Mouse (Mus musculus) limb, embryonic 10.5 days (tissue): ENCODE results near the gene Slc16a8. TPM values are rescaled to one million over a fixed set of nuclear protein-coding genes. Genes with fewer than 3 reads are reported as not detected.

Experiments
- DNase-seq: peaks from one replicate; pipeline ENCODE4 v3.0.0-alpha.2; 2017; ENCODE audit warnings: low spot score
- H3K27ac ChIP-seq: fragments of 300-500 bp; sonication (generic); 2 replicates; pipeline ENCODE4 v1.5.1; 2016; ENCODE audit warnings: mild to moderate bottlenecking
- H3K27me3 ChIP-seq: fragments of 300-500 bp; sonication (generic); 2 replicates; pipeline ENCODE4 v1.6.1; 2016; ENCODE audit warnings: low read depth, mild to moderate bottlenecking; ENCODE audit not compliant: poor library complexity, severe bottlenecking
- H3K36me3 ChIP-seq: fragments of 300-500 bp; sonication (generic); 2 replicates; pipeline ENCODE4 v1.6.1; 2016; ENCODE audit warnings: mild to moderate bottlenecking, moderate library complexity
- H3K4me1 ChIP-seq: fragments of 300-500 bp; sonication (generic); 2 replicates; pipeline ENCODE4 v1.6.1; 2016
- H3K4me3 ChIP-seq: fragments of 300-500 bp; sonication (generic); 2 replicates; pipeline ENCODE4 v1.5.1; 2016; ENCODE audit warnings: mild to moderate bottlenecking, moderate library complexity
- H3K9me3 ChIP-seq: fragments of 300-500 bp; sonication (generic); replicated peaks from 2 replicates; pipeline ENCODE4 v1.6.1; 2016; ENCODE audit warnings: mild to moderate bottlenecking
- WGBS: fragments of 180-500 bp; shearing (Covaris S2); methylation state at CpG from one replicate; pipeline ENCODE4 v1.1.7; 2016; 5-methylcytosine and 5-hydroxymethylcytosine counted together
- polyA plus RNA-seq: library from polyadenylated mRNA; unstranded; fragments of >200 nt; fragmentation: Nextera tagmentation; extraction: Ambion mirVana; gene quantifications from 2 replicates; pipeline ENCODE4 v1.2.1, GENCODE M21; 2016

Gene Slc16a8
- polyA plus RNA-seq, 1 experiment from 2014 or later, result not detected

DNA sequence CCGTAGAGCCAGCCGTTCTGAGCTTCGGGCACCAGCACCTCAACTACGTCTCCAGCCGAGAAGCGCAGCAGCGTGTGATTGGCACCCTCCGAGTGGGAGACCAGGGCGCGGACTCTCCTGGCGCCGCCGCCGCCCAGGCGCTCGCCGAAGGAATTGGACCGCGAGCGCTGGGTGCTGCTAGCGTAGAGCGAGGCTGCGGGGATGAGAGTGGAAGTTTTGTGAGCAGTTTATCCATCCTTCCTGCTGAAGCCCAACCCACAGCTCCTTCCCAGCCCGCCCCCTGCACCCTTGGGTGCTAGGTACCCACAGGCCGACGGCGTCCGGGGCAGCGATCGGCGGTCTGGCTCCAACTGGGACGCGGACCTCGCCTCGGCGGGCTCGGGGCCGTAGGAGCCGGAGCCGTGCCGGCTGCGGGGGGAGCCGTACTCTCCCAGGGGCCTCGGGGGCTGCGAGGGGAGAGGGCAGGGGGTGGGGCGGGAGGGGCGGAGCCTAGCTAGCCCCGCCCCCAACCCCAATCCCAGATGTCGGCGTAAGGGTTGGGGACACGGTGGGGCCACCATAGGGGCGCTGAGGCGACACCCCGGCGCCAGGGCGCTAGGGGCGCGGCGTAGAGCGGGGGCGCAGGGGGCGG is 6.6 kb upstream of the Slc16a8 start:
- peak overlapping the region; percentile 77 for H3K27ac ChIP-seq
- peak overlapping the region; percentile 83 for H3K4me3 ChIP-seq
- H3K36me3 ChIP-seq, result no peaks in the 10 kb centered on the region
- WGBS, result 1% methylated on average over 55 of the region's 62 CpGs
- peaks cover 61% of the 10 kb centered on the region for H3K27me3 ChIP-seq
- peak; percentile 68 for DNase-seq
- peaks cover 35% of the 10 kb centered on the region for H3K4me1 ChIP-seq
- no peaks in the 10 kb centered on the region for H3K9me3 ChIP-seq

DNA sequence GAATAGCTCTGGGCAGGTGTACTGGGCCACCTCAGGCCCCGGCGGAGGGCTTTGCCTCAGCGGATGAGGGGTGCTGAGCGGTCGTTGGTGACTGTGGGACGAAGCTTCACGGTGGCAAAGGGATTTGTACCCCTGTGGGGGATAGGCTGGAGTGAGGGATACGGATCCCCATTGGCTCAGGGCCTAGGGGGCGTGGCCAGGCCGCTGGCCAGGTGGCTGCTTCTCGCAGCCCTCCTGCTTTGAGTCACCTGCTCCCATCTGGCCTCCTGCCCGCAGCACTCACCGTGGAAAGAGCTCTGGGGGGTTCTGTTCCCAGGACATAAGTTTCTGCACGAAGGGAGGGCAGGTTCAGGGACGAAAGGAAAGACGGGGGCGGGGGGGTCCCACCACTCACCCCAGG is 4.0 kb upstream of the Slc16a8 start:
- H3K27me3 ChIP-seq, result peaks cover 75% of the 10 kb centered on the region
- 27% methylated on average over 17 of the region's 17 CpGs for WGBS
- no peaks in the 10 kb centered on the region for H3K9me3 ChIP-seq
- no peaks in the 10 kb centered on the region for H3K36me3 ChIP-seq
- no peak overlapping the region for H3K27ac ChIP-seq
- H3K4me1 ChIP-seq, result peaks cover 47% of the 10 kb centered on the region
- H3K4me3 ChIP-seq, result no peak overlapping the region
- no peak for DNase-seq

DNA sequence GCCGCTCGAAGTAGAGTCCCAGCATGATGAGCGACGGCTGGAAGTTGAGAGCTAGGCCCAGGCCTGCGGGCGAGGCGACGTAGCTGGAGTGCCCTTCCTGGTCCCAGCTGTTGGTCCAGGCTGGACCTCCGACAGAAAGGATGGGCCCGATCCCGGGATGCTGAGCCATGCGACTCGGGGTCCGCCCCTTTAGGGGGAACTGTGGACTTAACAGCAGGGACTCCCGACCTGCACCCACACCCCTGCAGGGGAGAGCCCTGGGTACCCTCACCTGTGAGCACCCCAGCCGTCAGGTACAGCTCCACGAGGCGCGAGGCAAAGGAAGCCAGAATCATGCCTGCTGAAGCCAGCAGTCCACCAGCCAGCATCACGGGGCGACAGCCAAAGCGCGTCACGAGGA is 2.0 kb downstream of the Slc16a8 start:
- WGBS, result 33% methylated on average over 24 of the region's 24 CpGs

DNA sequence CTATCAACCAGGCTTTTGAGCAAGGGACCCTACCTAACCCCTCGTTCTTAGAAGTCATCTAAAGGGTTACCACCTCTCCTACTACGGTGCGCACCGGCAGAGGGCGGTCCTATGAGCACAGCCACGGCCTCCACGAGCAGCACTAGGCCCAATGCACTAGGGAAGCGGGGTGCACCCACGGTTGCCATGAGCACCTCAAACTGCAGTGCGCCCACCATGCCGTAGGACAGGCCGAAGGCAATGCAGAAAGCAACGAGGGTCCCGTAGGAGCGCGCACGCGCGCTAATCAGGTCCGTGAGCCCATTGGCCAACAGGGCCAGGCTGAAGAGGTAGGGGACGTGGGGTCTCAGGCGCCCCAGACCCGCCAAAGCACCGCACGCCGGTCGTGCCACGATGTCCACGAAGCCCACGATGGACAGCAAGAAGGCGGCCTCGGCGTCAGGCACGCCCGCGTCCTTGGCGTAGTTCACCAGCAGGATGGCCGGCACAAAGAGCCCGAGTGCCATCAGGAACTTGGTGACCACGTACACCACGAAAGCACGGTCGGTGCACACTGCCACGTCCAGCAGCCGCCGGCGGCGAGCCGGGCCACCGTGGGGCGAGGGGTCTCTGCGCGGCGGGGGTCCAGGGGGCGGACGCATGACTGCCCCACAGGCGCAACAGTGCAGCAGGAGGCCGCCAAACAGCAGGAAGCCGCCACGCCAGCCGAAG is 2.6 kb downstream of the Slc16a8 start:
- 3% methylated on average over 61 of the region's 61 CpGs for WGBS
- peaks cover 42% of the 10 kb centered on the region for H3K4me1 ChIP-seq
- H3K27ac ChIP-seq, result peak overlapping the region; percentile 71
- H3K4me3 ChIP-seq, result peak overlapping the region; percentile 51
- DNase-seq, result peak; percentile 68
- no peaks in the 10 kb centered on the region for H3K9me3 ChIP-seq
- peaks cover 22% of the 10 kb centered on the region for H3K36me3 ChIP-seq
- H3K27me3 ChIP-seq, result peaks cover 61% of the 10 kb centered on the region

More for the DNA sequence above, 2.0 kb downstream of the Slc16a8 start:
- Histone ChIP-seq H3K9me3 (no peaks in the 10 kb centered on the region), H3K4me3 (peak overlapping the region; percentile 51), H3K4me1 (peaks cover 42% of the 10 kb centered on the region), H3K36me3 (peaks cover 17% of the 10 kb centered on the region), H3K27ac (peak overlapping the region; percentile 71), H3K27me3 (peaks cover 61% of the 10 kb centered on the region)
- no peak for DNase-seq

DNA sequence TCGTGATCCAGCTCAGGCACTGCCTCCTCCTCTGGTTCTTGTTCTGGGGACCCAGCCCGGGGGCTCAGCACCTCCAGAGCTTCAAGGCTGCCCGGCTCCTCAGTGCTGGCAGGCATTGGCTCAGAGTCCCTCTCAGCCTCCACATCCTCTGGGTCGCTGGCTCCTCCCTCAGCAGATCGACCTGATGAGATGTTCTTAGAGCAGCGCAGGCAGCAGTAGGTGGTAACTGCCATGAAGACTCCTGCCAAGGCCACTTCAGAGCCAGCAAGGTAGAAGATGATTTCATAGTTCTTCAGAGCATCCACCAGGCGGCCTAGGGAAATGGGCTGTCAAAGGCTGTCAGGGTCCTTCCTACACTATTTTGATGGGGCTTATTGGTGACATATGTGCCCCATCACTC is 3.4 kb downstream of the Slc16a8 start:
- Histone ChIP-seq H3K4me3 (no peak overlapping the region), H3K4me1 (peaks cover 42% of the 10 kb centered on the region), H3K36me3 (peaks cover 30% of the 10 kb centered on the region), H3K9me3 (no peaks in the 10 kb centered on the region), H3K27ac (no peak overlapping the region), H3K27me3 (peaks cover 61% of the 10 kb centered on the region)
- 54% methylated on average over 7 of the region's 7 CpGs for WGBS
- no peak for DNase-seq

DNA sequence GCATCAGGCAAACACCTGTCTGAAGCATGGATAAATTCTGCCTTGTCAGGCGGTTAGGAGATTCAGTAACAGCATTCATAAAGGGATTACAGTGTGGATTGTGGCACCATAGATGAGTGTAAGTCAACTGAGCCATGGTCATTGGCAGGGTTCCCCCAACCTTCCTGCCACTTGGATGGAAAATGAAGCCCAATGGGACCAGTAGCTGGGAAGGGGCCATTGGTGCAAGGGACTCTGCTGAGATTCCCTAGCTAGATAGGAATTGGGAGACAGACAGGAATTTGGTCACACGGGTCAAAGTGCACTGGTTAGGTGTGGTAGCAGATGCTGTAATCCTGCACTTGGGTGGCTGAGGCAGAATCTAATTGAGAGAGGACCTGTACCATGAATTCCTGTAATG is 4.3 kb downstream of the Slc16a8 start:
- Histone ChIP-seq H3K4me3 (no peak overlapping the region), H3K9me3 (no peaks in the 10 kb centered on the region), H3K27me3 (peaks cover 56% of the 10 kb centered on the region), H3K36me3 (peaks cover 39% of the 10 kb centered on the region), H3K27ac (no peak overlapping the region), H3K4me1 (peaks cover 42% of the 10 kb centered on the region)
- 77% methylated on average over 2 of the region's 2 CpGs for WGBS
- no peak for DNase-seq

DNA sequence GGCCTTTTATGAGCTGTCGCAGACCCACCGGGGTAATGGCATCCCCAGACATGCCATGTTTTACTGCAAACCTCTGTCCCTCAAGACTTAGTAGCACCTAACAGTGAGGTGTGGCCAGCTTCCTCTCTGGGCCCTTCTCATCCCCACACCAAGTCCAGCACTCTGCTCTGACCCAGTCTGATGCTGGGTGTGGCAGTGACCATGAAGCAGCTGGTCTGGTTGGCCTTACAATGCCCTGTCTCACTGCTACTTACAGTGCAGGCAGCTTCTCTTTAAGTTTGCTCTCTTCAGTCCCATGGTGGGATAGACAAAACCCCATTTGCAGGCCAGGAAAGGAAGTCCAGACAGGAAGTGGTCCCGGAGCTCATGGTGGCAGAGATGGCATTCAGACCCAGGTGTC is 9.2 kb downstream of the Slc16a8 start:
- Histone ChIP-seq H3K9me3 (no peaks in the 10 kb centered on the region), H3K4me1 (peaks cover 8% of the 10 kb centered on the region), H3K27ac (no peak overlapping the region), H3K27me3 (peaks cover 7% of the 10 kb centered on the region), H3K36me3 (peaks cover 74% of the 10 kb centered on the region), H3K4me3 (no peak overlapping the region)
- no peak for DNase-seq
- 94% methylated on average over 3 of the region's 3 CpGs for WGBS

DNA sequence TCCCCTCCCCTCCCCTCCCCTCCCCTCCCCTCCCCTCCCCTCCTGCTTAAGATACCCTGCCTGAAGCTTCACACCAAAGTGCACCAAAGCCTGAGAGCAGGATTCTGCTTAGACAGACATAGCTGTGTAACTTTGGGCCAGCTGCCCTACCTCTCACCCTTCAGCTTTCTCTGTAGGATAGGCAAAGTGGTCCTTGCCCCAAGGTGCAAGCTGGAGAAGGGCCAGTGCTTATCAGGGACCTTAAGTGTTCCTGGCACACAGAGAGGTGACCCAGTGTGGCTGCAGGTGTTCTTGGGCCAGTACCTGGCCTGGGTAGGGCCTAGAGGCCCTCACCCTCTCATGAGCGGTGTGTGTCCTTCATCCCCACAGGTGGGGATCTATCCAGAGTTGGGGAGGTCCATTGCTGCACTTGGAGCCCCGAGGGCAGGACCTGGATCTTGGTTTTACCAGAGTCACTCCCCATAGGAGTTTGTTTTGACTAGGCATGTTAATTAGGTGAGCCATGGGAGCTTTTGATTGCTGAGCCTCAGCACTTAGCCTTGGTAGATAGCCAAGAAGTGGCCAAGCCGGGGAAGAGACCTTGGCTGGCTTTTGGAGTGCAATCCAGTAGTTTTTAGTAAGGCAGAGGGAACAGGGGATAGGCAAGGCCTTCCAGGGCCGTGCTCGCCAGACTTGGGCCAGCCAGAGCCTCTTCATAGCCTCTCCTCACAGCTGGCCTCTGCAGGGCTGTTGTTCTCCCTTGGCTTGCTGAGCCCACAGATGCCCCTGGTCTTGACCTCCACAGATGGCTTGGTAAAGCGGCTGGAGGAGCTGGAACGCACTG is 10.3 kb downstream of the Slc16a8 start:
- WGBS, result 78% methylated on average over 7 of the region's 7 CpGs
- Histone ChIP-seq H3K27me3 (no peaks in the 10 kb centered on the region), H3K4me1 (peaks cover 8% of the 10 kb centered on the region), H3K4me3 (no peak overlapping the region), H3K9me3 (no peaks in the 10 kb centered on the region), H3K27ac (no peak overlapping the region), H3K36me3 (peaks cover 83% of the 10 kb centered on the region)
- DNase-seq, result no peak

DNA sequence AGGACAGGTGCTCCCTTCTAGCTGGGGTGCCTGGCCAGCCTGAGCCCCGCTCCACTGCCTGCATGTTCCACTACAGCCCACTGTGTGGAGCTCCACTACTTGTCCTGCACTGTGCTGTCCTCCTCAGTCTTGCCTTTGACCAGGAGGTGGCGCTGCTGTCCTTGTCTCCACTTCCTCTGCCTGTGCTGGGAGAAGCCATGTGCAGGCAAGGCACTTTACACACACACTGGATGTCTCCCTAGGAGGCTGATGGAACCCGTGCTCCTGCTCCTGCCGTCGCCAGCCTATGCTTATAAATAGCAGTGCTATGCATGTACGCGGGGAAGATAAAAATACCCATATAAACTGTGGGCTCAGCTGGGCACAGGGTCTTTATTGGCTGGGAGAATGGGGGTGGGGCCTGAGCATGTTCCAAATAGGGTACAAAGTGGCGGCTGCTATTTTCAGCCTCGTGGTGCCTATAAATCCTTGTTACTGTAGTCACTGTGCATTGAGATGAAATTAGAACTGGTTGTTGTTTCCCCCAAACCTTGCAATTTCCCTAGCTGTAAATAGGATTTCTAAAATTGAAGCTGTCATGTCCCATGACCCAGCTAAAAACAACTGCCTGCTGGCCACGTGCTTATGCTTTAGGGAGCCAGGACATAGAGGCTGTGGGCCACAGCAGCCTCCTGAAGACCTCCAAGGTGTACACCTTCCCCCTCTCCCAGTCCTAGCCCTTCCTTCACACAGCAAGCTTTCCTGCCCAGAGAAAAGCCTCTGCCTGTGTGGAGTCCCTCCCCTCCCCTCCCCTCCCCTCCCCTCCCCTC is 11.1 kb downstream of the Slc16a8 start:
- Histone ChIP-seq H3K27ac (peak overlapping the region; percentile 26; the same call in 1 of the 2 replicates), H3K27me3 (no peaks in the 10 kb centered on the region)

DNA sequence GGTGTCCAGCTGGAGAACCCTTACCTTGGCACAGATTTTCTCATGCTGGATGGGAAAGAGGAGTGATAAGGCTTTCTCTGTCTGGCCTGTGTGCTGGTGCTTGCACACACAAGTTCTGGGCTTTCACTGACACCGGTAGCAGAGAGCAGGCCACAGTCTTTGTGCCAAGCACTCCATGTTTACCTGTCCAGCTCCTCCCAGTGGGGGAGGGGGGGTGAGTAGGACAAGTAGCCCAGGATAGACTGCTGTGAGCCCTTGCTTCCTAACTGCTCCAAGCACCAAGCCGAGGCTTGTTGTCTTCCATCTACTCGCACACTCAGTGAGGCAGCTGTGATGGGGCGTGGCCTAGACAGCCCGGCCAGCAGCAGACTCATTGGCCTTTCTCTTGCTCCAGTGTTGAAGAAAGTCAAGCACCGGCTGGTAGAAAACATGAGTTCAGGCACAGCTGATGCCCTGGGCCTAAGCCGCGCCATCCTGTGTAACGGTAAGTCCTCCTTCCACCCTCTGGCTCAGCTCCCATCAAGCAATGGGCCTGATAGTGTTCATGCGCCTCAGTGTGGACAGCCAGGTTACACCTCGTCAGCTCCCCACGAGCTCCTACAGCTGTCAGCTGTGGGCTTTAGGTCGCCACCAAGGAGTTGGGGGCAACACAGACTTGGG is 11.9 kb downstream of the Slc16a8 start:
- Histone ChIP-seq H3K27ac (0 out of 2 replicates have a peak overlapping the region, but pooled peaks have one; percentile 26), H3K4me3 (no peak overlapping the region), H3K4me1 (peaks cover 8% of the 10 kb centered on the region), H3K27me3 (no peaks in the 10 kb centered on the region), H3K9me3 (no peaks in the 10 kb centered on the region), H3K36me3 (peaks cover 83% of the 10 kb centered on the region)
- 78% methylated on average over 13 of the region's 13 CpGs for WGBS
- DNase-seq, result no peak

More for the DNA sequence above, 11.1 kb downstream of the Slc16a8 start:
- peak; percentile 98 for DNase-seq
- H3K36me3 ChIP-seq, result peaks cover 83% of the 10 kb centered on the region
- 26% methylated on average over 10 of the region's 10 CpGs for WGBS
- H3K4me1 ChIP-seq, result peaks cover 8% of the 10 kb centered on the region
- 0 out of 2 replicates have a peak overlapping the region, but pooled peaks have one; percentile 6 for H3K4me3 ChIP-seq
- no peaks in the 10 kb centered on the region for H3K9me3 ChIP-seq

DNA sequence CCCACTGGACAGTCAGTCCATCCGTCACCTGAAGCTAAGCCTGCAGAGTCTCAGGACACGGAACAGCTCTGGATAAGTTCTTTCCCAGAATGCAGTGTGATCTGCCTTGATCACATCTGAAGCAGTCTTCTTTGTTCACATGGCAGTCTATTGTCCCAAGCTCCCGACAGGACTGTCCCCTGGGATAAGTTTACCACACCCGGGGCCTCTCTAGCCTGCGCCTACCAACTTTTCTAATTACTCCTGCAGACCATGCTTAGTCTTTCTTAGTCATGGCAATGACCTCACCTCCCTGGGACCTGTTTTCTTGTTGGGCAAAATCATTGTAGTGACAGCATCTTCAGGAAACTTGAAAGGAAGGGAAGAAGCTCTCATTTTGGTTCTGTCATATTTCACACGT is 16.5 kb downstream of the Slc16a8 start:
- H3K9me3 ChIP-seq, result no peaks in the 10 kb centered on the region
- 0 out of 2 replicates have a peak, but pooled peaks cover 1% of the 10 kb centered on the region for H3K4me1 ChIP-seq
- 91% methylated on average over 6 of the region's 6 CpGs for WGBS
- H3K4me3 ChIP-seq, result no peak overlapping the region
- no peak for DNase-seq
- H3K27me3 ChIP-seq, result no peaks in the 10 kb centered on the region
- peaks cover 87% of the 10 kb centered on the region for H3K36me3 ChIP-seq
- no peak overlapping the region for H3K27ac ChIP-seq

DNA sequence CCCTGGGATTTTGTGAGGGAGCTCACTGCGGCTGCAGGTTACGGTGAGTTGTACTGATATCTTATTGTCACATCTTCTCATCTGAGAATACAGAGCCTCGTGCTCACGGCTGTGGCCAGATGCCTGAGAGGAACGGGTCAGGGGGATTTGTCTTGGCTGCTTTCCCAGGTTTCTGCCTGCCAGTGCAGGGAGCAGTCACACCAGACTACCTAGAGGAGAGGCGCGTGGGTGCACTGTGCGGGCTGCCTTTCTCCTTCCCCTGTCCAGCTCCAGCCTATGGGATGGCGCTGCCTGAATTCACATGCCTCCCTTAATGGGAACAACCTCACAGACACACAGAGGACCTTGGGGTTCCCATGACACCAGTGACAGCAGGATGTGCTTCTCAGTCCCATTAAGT is 19.3 kb downstream of the Slc16a8 start:
- 95% methylated on average over 9 of the region's 9 CpGs for WGBS
- H3K27me3 ChIP-seq, result no peaks in the 10 kb centered on the region

More for the DNA sequence above, 19.3 kb downstream of the Slc16a8 start:
- H3K9me3 ChIP-seq, result no peaks in the 10 kb centered on the region
- no peak overlapping the region for H3K4me3 ChIP-seq
- H3K36me3 ChIP-seq, result peaks cover 84% of the 10 kb centered on the region
- no peak for DNase-seq
- H3K4me1 ChIP-seq, result peaks cover 2% of the 10 kb centered on the region; the same call in 1 of the 2 replicates
- H3K27ac ChIP-seq, result no peak overlapping the region
